Mouse (Mus musculus): ENCODE data around the gene Serpinb9c. TPM values are rescaled to one million over a fixed set of nuclear protein-coding genes. Genes with fewer than 3 reads are reported as not detected.
"Not testable (repeated sequence)": the region's sequence is repeated elsewhere in the genome, so short reads cannot be mapped to it uniquely, and the experiment has no call there.

Gene Serpinb9c
- total and polyA plus RNA-seq, 3 experiments, result not detected

GRCm38 (mm10) chr13:33199740-33200139, 40.2 kb upstream of the Serpinb9c start (continued):
- TF ChIP-seq TCF12 (IDR thresholded peaks at IDR 0.05; ENCODE audit: low read depth, low read length), result no peak
- TF ChIP-seq ZC3H11A (IDR thresholded peaks at IDR 0.05; ENCODE audit: low read depth, low read length), result no peak

DNA sequence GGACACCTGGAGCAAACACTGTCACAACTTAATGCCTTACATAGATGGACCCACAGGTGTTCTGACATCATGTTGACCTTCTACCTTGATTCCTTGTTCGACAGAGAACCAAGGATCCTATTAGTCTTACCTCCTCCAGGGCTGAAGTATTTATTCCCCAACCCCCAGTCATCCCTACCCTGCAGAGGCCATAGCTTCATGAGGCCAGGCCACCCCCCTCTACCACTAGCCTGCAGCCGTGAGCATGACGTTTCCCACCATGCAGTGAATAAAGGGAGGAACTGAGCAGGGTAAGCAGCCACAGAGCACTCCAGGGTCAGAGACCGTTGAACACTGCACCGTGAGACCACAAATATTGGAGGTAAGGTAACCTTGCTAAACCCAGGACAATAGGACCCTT, 33.1 kb upstream of the Serpinb9c start, which contains the start of gene Serpinb9d:
Gene Serpinb9d, plus strand, starts transcription at position 301 of the 400 bp plus-strand sequence.
- no peak for DNase-seq (ENCODE audit: extremely low read depth)
- no peak within 1 kb of the TSS for H3K4me3 ChIP-seq (replicated peaks in 1 of 3; ENCODE audit: low read depth in 2 of 3, low read length in 2 of 3, poor library complexity in 1 of 3)
- no peak within 1 kb of the TSS for H3K4me2 ChIP-seq (ENCODE audit: insufficient read depth, low read depth, poor library complexity, severe bottlenecking)
- peaks cover 0 to 16% of the 10 kb centered on the region in 2 experiments; a peak in 1 of 4 replicates for H3K4me1 ChIP-seq (ENCODE audit: control insufficient read depth in 1 of 2, insufficient read depth in 2 of 2)
- no peak for TF ChIP-seq JUN (IDR thresholded peaks at IDR 0.05; ENCODE audit: insufficient read depth, low read depth, low read length)
- no peak for TF ChIP-seq ETS1 (conservative IDR thresholded peaks at IDR 0.05; ENCODE audit: low read depth, low read length)
- no peak for TF ChIP-seq CHD1 (IDR thresholded peaks at IDR 0.05; ENCODE audit: low read depth, low read length)
- TF ChIP-seq E2F4 (IDR thresholded peaks at IDR 0.05; ENCODE audit: insufficient replicate concordance, low read depth, low read length), result no peak
- TF ChIP-seq JUND (conservative IDR thresholded peaks at IDR 0.05; ENCODE audit: low read depth, low read length), result no peak
- no peak for TF ChIP-seq MAFK (IDR thresholded peaks at IDR 0.05; ENCODE audit: insufficient replicate concordance, low read length)
- no peak for TF ChIP-seq KAT2A (IDR thresholded peaks at IDR 0.05; ENCODE audit: insufficient replicate concordance, low read length)
- no peak for TF ChIP-seq IRF4 (IDR thresholded peaks at IDR 0.05; ENCODE audit: low read depth, low read length)
- TF ChIP-seq MYC (IDR thresholded peaks at IDR 0.05; ENCODE audit: low read depth, low read length), result no peak
- no peak for TF ChIP-seq PAX5 (IDR thresholded peaks at IDR 0.05; ENCODE audit: low read length)
- TF ChIP-seq USF2 (conservative IDR thresholded peaks at IDR 0.05; ENCODE audit: low read depth, low read length), result no peak
- no peak for TF ChIP-seq ELF1 (IDR thresholded peaks at IDR 0.05; ENCODE audit: low read depth, low read length)
- TF ChIP-seq MEF2A (IDR thresholded peaks at IDR 0.05; ENCODE audit: borderline replicate concordance, low read depth, low read length), result no peak
- in situ Hi-C loops (cut with MboI; ENCODE audit: low pct_ligation_motif_present, low pct_unique_long_range_greater_than_20kb, low sequenced_read_pairs), result no loop called here
- no peaks in the 10 kb centered on the region for H3K79me2 ChIP-seq (replicated peaks; ENCODE audit: control insufficient read depth, extremely low read depth, insufficient read depth, poor library complexity, severe bottlenecking)
- no peak within 1 kb of the TSS for H3K27ac ChIP-seq (ENCODE audit: insufficient read depth, low read depth)
- H3K9ac ChIP-seq (ENCODE audit: insufficient read depth, low read depth), result no peak within 1 kb of the TSS
- dilution Hi-C loops (cut with MboI; ENCODE audit: extremely low pct_ligation_motif_present, extremely low pct_unique_long_range_greater_than_20kb, low sequenced_read_pairs), result no loop called here
- no peaks in the 10 kb centered on the region for H3K9me3 ChIP-seq (replicated peaks; ENCODE audit: low read length)
- H3K27me3 ChIP-seq (replicated peaks), result no peaks in the 10 kb centered on the region
- H3K36me3 ChIP-seq (replicated peaks in 1 of 2; ENCODE audit: control insufficient read depth in 1 of 2, insufficient read depth in 1 of 2, low read length in 1 of 2), result no peaks in the 10 kb centered on the region

GRCm38 (mm10) chr13:33190486-33190885, 30.9 kb upstream of the Serpinb9c start:
- dilution Hi-C loops (cut with MboI; ENCODE audit: extremely low pct_ligation_motif_present, extremely low pct_unique_long_range_greater_than_20kb, low sequenced_read_pairs); H3K4me3 ChIP-seq (replicated peaks in 1 of 3; ENCODE audit: low read depth in 2 of 3, low read length in 2 of 3, poor library complexity in 1 of 3); H3K9ac ChIP-seq (ENCODE audit: insufficient read depth, low read depth); DNase-seq (ENCODE audit: extremely low read depth); H3K9me3 ChIP-seq (replicated peaks; ENCODE audit: low read length); H3K27ac ChIP-seq (ENCODE audit: insufficient read depth, low read depth); H3K4me2 ChIP-seq (ENCODE audit: insufficient read depth, low read depth, poor library complexity, severe bottlenecking); H3K27me3 ChIP-seq (replicated peaks); in situ Hi-C loops (cut with MboI; ENCODE audit: low pct_ligation_motif_present, low pct_unique_long_range_greater_than_20kb, low sequenced_read_pairs); H3K79me2 ChIP-seq (replicated peaks; ENCODE audit: control insufficient read depth, extremely low read depth, insufficient read depth, poor library complexity, severe bottlenecking); H3K36me3 ChIP-seq (replicated peaks in 1 of 2; ENCODE audit: control insufficient read depth in 1 of 2, insufficient read depth in 1 of 2, low read length in 1 of 2): not testable (repeated sequence)
- H3K4me1 ChIP-seq (ENCODE audit: control insufficient read depth in 1 of 2, insufficient read depth in 2 of 2), result peaks cover 0 to 16% of the 10 kb centered on the region in 2 experiments; a peak in 1 of 4 replicates
